Mouse (Mus musculus): Measurements from ENCODE around the gene Olfr410. TPM values are rescaled to one million over a fixed set of nuclear protein-coding genes. Genes with fewer than 3 reads are reported as not detected.

Olfr410 gene
- not detected in 2 replicates for polyA plus RNA-seq (2015; fragmentation: Nextera tagmentation; extraction: Ambion mirVana)

DNA sequence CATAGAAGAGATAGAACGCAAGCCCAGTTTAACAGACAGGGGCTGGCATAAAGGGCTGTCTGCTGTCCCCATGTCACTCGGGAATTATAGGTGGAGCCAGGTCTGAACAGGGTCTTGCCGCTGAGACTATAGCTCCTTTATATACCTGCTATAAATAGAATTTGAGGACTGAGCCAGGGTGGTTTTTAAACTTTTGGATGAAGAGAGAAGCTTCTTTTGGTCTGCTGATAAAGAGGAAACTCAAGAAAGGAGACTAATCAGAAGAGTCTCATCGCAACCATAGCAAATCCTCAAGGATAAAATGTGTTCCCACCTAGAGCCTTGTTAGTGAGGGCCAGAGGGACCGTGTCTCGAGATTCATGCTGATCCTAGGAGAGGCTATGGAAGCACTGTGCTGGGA, at the start of gene Olfr410:
Gene Olfr410, minus strand, starts transcription at position 101 of the 400 bp plus-strand sequence.
- no peak for ATAC-seq (ENCODE audit: low FRiP score, low read depth)
- 86% methylated on average over 6 of the region's 6 CpGs for WGBS
- Histone ChIP-seq H3K4me2 (replicated peaks) (no peak within 1 kb of the TSS), H3K4me3 (no peak within 1 kb of the TSS), H3K9me3 (no peaks in the 10 kb centered on the region), H3K4me1 (no peaks in the 10 kb centered on the region), H3K36me3 (no peaks in the 10 kb centered on the region), H3K27me3 (no peaks in the 10 kb centered on the region), H3K9ac (no peak within 1 kb of the TSS), H3K27ac (no peak within 1 kb of the TSS)

- no peak overlapping the region for H3K9ac ChIP-seq
- H3K4me1 ChIP-seq: peaks cover 13% of the 10 kb centered on the region; the same call in 1 of the 2 replicates
- no peaks in the 10 kb centered on the region; the same call in 1 of the 2 replicates for H3K27me3 ChIP-seq
- no peak overlapping the region for H3K27ac ChIP-seq
- no peak overlapping the region for H3K4me3 ChIP-seq
- H3K36me3 ChIP-seq: no peaks in the 10 kb centered on the region
- no peaks in the 10 kb centered on the region for H3K9me3 ChIP-seq
- 76% methylated on average over 5 of the region's 5 CpGs for WGBS
- H3K4me2 ChIP-seq (replicated peaks): no peak overlapping the region
- ATAC-seq (ENCODE audit: low FRiP score, low read depth): no peak
These were observed 49.4 kb upstream of the Olfr410 start for GRCm38 (mm10) chr11:74387203-74387602.

DNA sequence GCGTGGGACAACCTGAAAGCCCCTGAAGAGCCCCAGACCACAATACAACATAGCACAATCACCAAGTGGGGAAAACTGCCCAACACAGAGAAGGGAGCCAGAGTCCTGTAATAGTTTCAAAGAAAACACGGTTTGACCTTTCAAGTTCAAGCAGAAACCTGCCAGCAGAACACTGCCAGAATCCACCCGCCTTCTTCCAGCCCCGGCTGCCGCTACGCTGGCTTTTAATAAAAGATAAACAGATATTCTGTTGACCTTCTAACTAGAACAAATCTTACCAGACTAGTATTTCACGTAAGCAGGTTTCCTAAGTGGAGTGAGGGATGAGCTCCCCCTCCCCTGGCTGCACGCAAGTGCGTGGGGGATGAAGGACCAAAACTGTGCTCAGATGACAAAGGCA, 47.8 kb upstream of the Olfr410 start:
- no peak overlapping the region for H3K27ac ChIP-seq
- H3K4me2 ChIP-seq (replicated peaks): no peak overlapping the region
- no peak overlapping the region for H3K4me3 ChIP-seq
- no peaks in the 10 kb centered on the region; the same call in 1 of the 2 replicates for H3K27me3 ChIP-seq
- peaks cover 13% of the 10 kb centered on the region; the same call in 1 of the 2 replicates for H3K4me1 ChIP-seq
- ATAC-seq (ENCODE audit: low FRiP score, low read depth): no peak
- no peaks in the 10 kb centered on the region for H3K9me3 ChIP-seq
- H3K9ac ChIP-seq: no peak overlapping the region
- WGBS: 76% methylated on average over 9 of the region's 9 CpGs
- H3K36me3 ChIP-seq: no peaks in the 10 kb centered on the region

GRCm38 (mm10) chr11:74379166-74379873, 41.5 kb upstream of the Olfr410 start:
- H3K27ac ChIP-seq: no peak overlapping the region
- peaks cover 4% of the 10 kb centered on the region; the same call in 1 of the 2 replicates for H3K4me1 ChIP-seq
- no peak overlapping the region for H3K9ac ChIP-seq
- H3K4me3 ChIP-seq: no peak overlapping the region
- H3K36me3 ChIP-seq: no peaks in the 10 kb centered on the region
- 66% methylated on average over 4 of the region's 4 CpGs for WGBS
- no peaks in the 10 kb centered on the region; the same call in 1 of the 2 replicates for H3K27me3 ChIP-seq
- no peaks in the 10 kb centered on the region for H3K9me3 ChIP-seq
- H3K4me2 ChIP-seq (replicated peaks): no peak overlapping the region
- ATAC-seq (ENCODE audit: low FRiP score, low read depth): no peak

- Histone ChIP-seq H3K9ac (no peak overlapping the region), H3K27me3 (no peaks in the 10 kb centered on the region), H3K9me3 (no peaks in the 10 kb centered on the region), H3K4me2 (replicated peaks) (no peak overlapping the region), H3K36me3 (no peaks in the 10 kb centered on the region), H3K27ac (no peak overlapping the region), H3K4me1 (0 out of 2 replicates have a peak, but pooled peaks cover 3% of the 10 kb centered on the region), H3K4me3 (no peak overlapping the region)
- no peak for ATAC-seq (ENCODE audit: low FRiP score, low read depth)
- WGBS: 68% methylated on average over 3 of the region's 3 CpGs
These were observed 39.0 kb upstream of the Olfr410 start for GRCm38 (mm10) chr11:74376847-74377246.

- Histone ChIP-seq H3K27me3 (peaks cover 9% of the 10 kb centered on the region; the same call in 1 of the 2 replicates), H3K9me3 (no peaks in the 10 kb centered on the region), H3K9ac (no peak overlapping the region), H3K27ac (no peak overlapping the region), H3K36me3 (no peaks in the 10 kb centered on the region), H3K4me1 (no peaks in the 10 kb centered on the region), H3K4me3 (no peak overlapping the region), H3K4me2 (replicated peaks) (0 out of 2 replicates have a peak overlapping the region, but pooled peaks have one; percentile 14)
- no peak for ATAC-seq (ENCODE audit: low FRiP score, low read depth)
- 14% methylated on average over 22 of the region's 22 CpGs for WGBS
These were observed 33.7 kb upstream of the Olfr410 start for GRCm38 (mm10) chr11:74371393-74372100.

DNA sequence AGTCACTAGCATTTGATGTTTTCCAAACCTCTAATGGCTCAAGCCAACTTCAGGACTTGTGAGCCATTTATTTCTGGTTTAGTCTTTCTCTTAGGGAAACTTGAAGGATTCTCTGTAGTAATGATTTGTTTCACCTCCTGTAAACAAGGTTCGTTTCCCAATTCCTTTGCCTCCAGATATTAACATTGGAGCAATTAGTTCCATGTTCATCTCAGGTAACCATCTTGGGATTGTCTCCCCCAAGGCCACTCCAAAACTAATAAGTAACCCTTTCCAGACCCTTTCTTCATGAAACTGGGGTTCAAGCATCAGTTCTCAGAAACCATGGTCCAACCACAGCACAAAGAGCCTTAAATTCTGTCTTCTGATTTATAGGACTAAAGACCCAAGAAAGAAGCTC, 23.9 kb upstream of the Olfr410 start, which contains the start of gene Olfr412:
Gene Olfr412, plus strand, starts transcription at position 301 of the 400 bp plus-strand sequence.
- H3K27ac ChIP-seq: no peak within 1 kb of the TSS

GRCm38 (mm10) chr11:74352550-74352949, 14.7 kb upstream of the Olfr410 start, which contains the start of gene Olfr411:
Gene Olfr411 (minus strand): TSS chr11:74352650.
- 83% methylated on average over 3 of the region's 3 CpGs for WGBS

More for the DNA sequence above, 23.9 kb upstream of the Olfr410 start, which contains the start of gene Olfr412:
- Histone ChIP-seq H3K36me3 (no peaks in the 10 kb centered on the region), H3K4me3 (no peak within 1 kb of the TSS), H3K27me3 (no peaks in the 10 kb centered on the region), H3K9me3 (no peaks in the 10 kb centered on the region), H3K9ac (no peak within 1 kb of the TSS), H3K4me2 (replicated peaks) (no peak within 1 kb of the TSS), H3K4me1 (no peaks in the 10 kb centered on the region)
- 73% methylated on average over 1 of the region's 1 CpGs for WGBS
- no peak for ATAC-seq (ENCODE audit: low FRiP score, low read depth)

GRCm38 (mm10) chr11:74328781-74329180, 9.1 kb downstream of the Olfr410 start:
- H3K4me3 ChIP-seq: no peak overlapping the region
- H3K27ac ChIP-seq: no peak overlapping the region
- H3K4me1 ChIP-seq: no peaks in the 10 kb centered on the region
- no peak overlapping the region for H3K4me2 ChIP-seq (replicated peaks)
- no peak for ATAC-seq (ENCODE audit: low FRiP score, low read depth)
- no peak overlapping the region for H3K9ac ChIP-seq
- no peaks in the 10 kb centered on the region; the same call in 1 of the 2 replicates for H3K9me3 ChIP-seq
- no peaks in the 10 kb centered on the region for H3K36me3 ChIP-seq
- no peaks in the 10 kb centered on the region for H3K27me3 ChIP-seq

More at GRCm38 (mm10) chr11:74352550-74352949, 14.7 kb upstream of the Olfr410 start, which contains the start of gene Olfr411:
- no peak within 1 kb of the TSS for H3K9ac ChIP-seq
- H3K9me3 ChIP-seq: no peaks in the 10 kb centered on the region
- no peaks in the 10 kb centered on the region for H3K27me3 ChIP-seq
- no peak within 1 kb of the TSS for H3K4me3 ChIP-seq
- no peaks in the 10 kb centered on the region for H3K4me1 ChIP-seq
- H3K27ac ChIP-seq: no peak within 1 kb of the TSS
- H3K36me3 ChIP-seq: no peaks in the 10 kb centered on the region
- ATAC-seq (ENCODE audit: low FRiP score, low read depth): no peak
- no peak within 1 kb of the TSS for H3K4me2 ChIP-seq (replicated peaks)

DNA sequence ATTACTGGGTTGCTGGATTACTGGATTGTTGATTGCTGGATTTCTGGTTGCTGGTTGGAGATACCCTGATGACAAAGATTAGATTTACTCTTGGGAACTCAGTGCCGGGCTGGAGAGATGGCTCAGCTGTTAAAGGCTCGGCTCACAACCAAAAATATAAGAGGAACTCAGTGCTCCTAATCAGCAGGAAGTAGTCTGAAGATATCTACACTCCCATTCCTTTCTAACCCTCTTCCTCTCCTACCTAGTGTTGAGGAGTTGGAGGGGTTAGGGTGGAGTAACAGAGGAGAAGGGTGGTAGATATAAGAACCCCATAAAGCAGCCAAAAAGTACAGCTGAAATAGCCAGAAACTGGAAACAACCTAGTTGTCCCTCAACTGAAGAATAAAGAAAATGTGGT, 11.8 kb downstream of the Olfr410 start:
- no peaks in the 10 kb centered on the region for H3K4me1 ChIP-seq
- no peak overlapping the region for H3K4me3 ChIP-seq
- 76% methylated on average over 2 of the region's 2 CpGs for WGBS
- no peaks in the 10 kb centered on the region for H3K36me3 ChIP-seq
- H3K9ac ChIP-seq: no peak overlapping the region
- no peaks in the 10 kb centered on the region for H3K27me3 ChIP-seq
- no peak overlapping the region for H3K27ac ChIP-seq
- no peak for ATAC-seq (ENCODE audit: low FRiP score, low read depth)
- no peaks in the 10 kb centered on the region; the same call in 1 of the 2 replicates for H3K9me3 ChIP-seq
- H3K4me2 ChIP-seq (replicated peaks): no peak overlapping the region

GRCm38 (mm10) chr11:74287256-74287655, 50.6 kb downstream of the Olfr410 start:
- no peaks in the 10 kb centered on the region for H3K36me3 ChIP-seq
- H3K9ac ChIP-seq: no peak overlapping the region
- no peak overlapping the region for H3K4me3 ChIP-seq
- H3K4me2 ChIP-seq (replicated peaks): no peak overlapping the region
- no peaks in the 10 kb centered on the region for H3K9me3 ChIP-seq
- no peak overlapping the region for H3K27ac ChIP-seq
- no peaks in the 10 kb centered on the region for H3K27me3 ChIP-seq
- H3K4me1 ChIP-seq: no peaks in the 10 kb centered on the region
- no peak for ATAC-seq (ENCODE audit: low FRiP score, low read depth)
- WGBS: 65% methylated on average over 2 of the region's 2 CpGs

- no peaks in the 10 kb centered on the region for H3K4me1 ChIP-seq
- no peaks in the 10 kb centered on the region for H3K36me3 ChIP-seq
- H3K9me3 ChIP-seq: peaks cover 13% of the 10 kb centered on the region; the same call in 1 of the 2 replicates
- H3K27me3 ChIP-seq: no peaks in the 10 kb centered on the region
- H3K27ac ChIP-seq: no peak within 1 kb of the TSS
- no peak within 1 kb of the TSS for H3K9ac ChIP-seq
- H3K4me3 ChIP-seq: no peak within 1 kb of the TSS
- WGBS: 61% methylated on average over 2 of the region's 2 CpGs
- H3K4me2 ChIP-seq (replicated peaks): no peak within 1 kb of the TSS
- no peak for ATAC-seq (ENCODE audit: low FRiP score, low read depth)
These were observed 54.4 kb downstream of the Olfr410 start, which contains the start of gene Olfr59 for GRCm38 (mm10) chr11:74283436-74283835. Gene Olfr59 (plus strand): TSS chr11:74283736.

Measured in limb, embryonic 13.5 days (tissue).